Mouse (Mus musculus) cortical plate, adult 2 months (tissue): Measurements from ENCODE around the gene Siglecg.

Source experiments
- CTCF ChIP-seq: fragments of 200-500 bp; IDR thresholded peaks from 2 replicates; pipeline ENCODE4 v1.5.1; 2011; ENCODE audit warnings: mild to moderate bottlenecking, control low read depth, low read length; ENCODE audit not compliant: insufficient read depth; ENCODE audit errors: extremely low read depth
- POLR2A ChIP-seq: fragments of 200-500 bp; IDR thresholded peaks from 2 replicates; pipeline ENCODE4 v1.6.1; 2011; ENCODE audit warnings: mild to moderate bottlenecking, low read length, control low read depth; ENCODE audit not compliant: insufficient read depth; ENCODE audit errors: extremely low read depth

- TF ChIP-seq POLR2A (no peak), CTCF (no peak)
Measured at GRCm38 (mm10) chr7:43408131-43408553, at the start of gene Siglecg.
